Mouse (Mus musculus) liver, adult 2 months (tissue): ENCODE measurements around the gene Pagr1a.

Experiments used
- CTCF ChIP-seq: fragments of 200-500 bp; IDR thresholded peaks from 2 replicates; pipeline ENCODE4 v1.5.1; 2011; ENCODE audit warnings: low read depth, low read length, control low read depth
- POLR2A ChIP-seq: fragments of 200-500 bp; IDR thresholded peaks from 2 replicates; pipeline ENCODE4 v1.6.1; 2011; ENCODE audit warnings: low read length, control low read depth; ENCODE audit not compliant: insufficient read depth; ENCODE audit errors: extremely low read depth

- TF ChIP-seq POLR2A (no peak), CTCF (no peak)
Measured at GRCm38 (mm10) chr7:126988816-126989215, 28.3 kb downstream of the Pagr1a start.
